Mouse (Mus musculus) olfactory bulb, adult 2 months (tissue): ENCODE results near the gene Proz.

Source experiments
- CTCF ChIP-seq: fragments of 200-500 bp; IDR thresholded peaks from 2 replicates; pipeline ENCODE4 v1.5.1; 2012; ENCODE audit warnings: low read depth, mild to moderate bottlenecking, low read length, moderate library complexity; ENCODE audit not compliant: insufficient read depth
- POLR2A ChIP-seq: fragments of 200-500 bp; IDR thresholded peaks from 2 replicates; pipeline ENCODE4 v1.6.1; 2012; ENCODE audit warnings: mild to moderate bottlenecking, low read depth, low read length, moderate library complexity; ENCODE audit not compliant: insufficient read depth

GRCm38 (mm10) chr8:13063112-13063511 is 2.4 kb downstream of the Proz start:
- TF ChIP-seq CTCF, result no peak
- no peak for TF ChIP-seq POLR2A
